Mouse (Mus musculus) heart, adult 2 months (tissue): ENCODE results near the gene Rps21. TPM values are rescaled to one million over a fixed set of nuclear protein-coding genes. Genes with fewer than 3 reads are reported as not detected.

ENCODE experiments used
- DNase-seq, 2 experiments: peaks; one replicate each; pipeline ENCODE4 v3.0.0; 2021
- H3K27ac ChIP-seq: fragments of 200-600 bp; 2 replicates; pipeline ENCODE4 v1.8.1; 2022
- H3K27me3 ChIP-seq: fragments of 200-500 bp; 2 replicates; pipeline ENCODE4 v1.6.1; 2012; ENCODE audit warnings: mild to moderate bottlenecking, low read length, inconsistent platforms, mixed read lengths; ENCODE audit not compliant: control insufficient read depth, insufficient read depth
- H3K36me3 ChIP-seq: fragments of 200-500 bp; 2 replicates; pipeline ENCODE4 v1.6.1; 2012; ENCODE audit warnings: low read length, inconsistent platforms; ENCODE audit not compliant: control insufficient read depth, insufficient read depth
- H3K4me1 ChIP-seq: fragments of 200-500 bp; 2 replicates; pipeline ENCODE4 v1.6.1; 2011; ENCODE audit warnings: low read length; ENCODE audit not compliant: control insufficient read depth, insufficient read depth
- H3K4me3 ChIP-seq: fragments of 200-600 bp; 2 replicates; pipeline ENCODE4 v1.8.1; 2022
- H3K79me2 ChIP-seq: fragments of 200-500 bp; replicated peaks from 2 replicates; pipeline ENCODE4 v1.6.1; 2012; ENCODE audit warnings: mild to moderate bottlenecking, inconsistent platforms, low read length, moderate library complexity, mixed read lengths; ENCODE audit not compliant: control insufficient read depth, insufficient read depth
- H3K9ac ChIP-seq: fragments of 200-500 bp; 2 replicates; pipeline ENCODE4 v1.6.1; 2012; ENCODE audit warnings: low read depth, mild to moderate bottlenecking, control low read depth, inconsistent platforms, low read length, mixed read lengths
- CTCF ChIP-seq: fragments of 200-600 bp; IDR thresholded peaks from 2 replicates; pipeline ENCODE4 v1.8.1; 2022; ENCODE audit warnings: antibody characterized with exemption, mild to moderate bottlenecking, moderate library complexity
- EP300 ChIP-seq: fragments of 200-500 bp; IDR thresholded peaks from 2 replicates; pipeline ENCODE4 v1.6.1; 2011; ENCODE audit warnings: low read depth, low read length, control low read depth; ENCODE audit not compliant: insufficient read depth
- POLR2A ChIP-seq: fragments of 200-500 bp; IDR thresholded peaks from 2 replicates; pipeline ENCODE4 v1.6.1; 2011; ENCODE audit warnings: mild to moderate bottlenecking, low read depth, low read length, control low read depth; ENCODE audit not compliant: insufficient read depth
- WGBS: fragments of 180-500 bp; shearing (Covaris S2); methylation state at CpG from one replicate; pipeline ENCODE4 v1.1.7; 2018; 5-methylcytosine and 5-hydroxymethylcytosine counted together
- intact Hi-C: fragments of 180-260 bp; cut with DNase I; formaldehyde crosslinking; loops from one replicate; pipeline ENCODE4 v1.15.1; 2025
- polyA plus RNA-seq: library from polyadenylated mRNA; depleted of rRNA; stranded (reverse); fragments of >200 nt; gene quantifications from 2 replicates; pipeline ENCODE4 v1.2.3, GENCODE M21; 2012
- total RNA-seq, 2 experiments: library from RNA; stranded (reverse); gene quantifications; 2 replicates each; pipeline ENCODE4 v1.2.3; 2021

Gene Rps21
- total and polyA plus RNA-seq, 3 experiments: 506 to 1,183 (median 570) TPM

DNA sequence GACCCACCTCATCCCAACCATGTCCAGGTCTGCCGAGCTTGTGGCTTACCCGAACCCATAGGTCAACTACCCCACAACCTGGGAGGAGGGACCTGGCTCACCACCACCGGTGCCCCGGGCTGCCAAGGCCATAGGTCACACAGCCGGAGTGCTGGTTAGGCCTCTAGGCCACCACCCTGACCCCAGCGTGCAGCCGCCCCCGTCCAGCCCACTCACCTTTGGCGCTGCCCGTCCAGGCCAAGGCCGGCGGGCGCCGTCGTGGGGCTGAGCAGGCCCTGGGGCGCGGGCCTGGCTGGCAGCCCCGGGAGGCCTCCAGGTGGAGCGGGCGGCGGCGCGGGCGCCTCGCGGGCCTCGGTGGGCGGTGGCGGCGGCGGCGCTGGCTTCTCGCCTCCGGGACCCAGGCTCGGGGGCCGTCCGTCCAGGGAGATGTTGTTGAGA is 15.7 kb downstream of the Rps21 start:
- TF ChIP-seq POLR2A (no peak), EP300 (no peak), CTCF (no peak)
- DNase-seq: no peak
- intact Hi-C loops: no loop called here
- peak overlapping the region; percentile 91 for H3K9ac ChIP-seq
- no peaks in the 10 kb centered on the region for H3K27me3 ChIP-seq
- peak overlapping the region; percentile 71 for H3K4me3 ChIP-seq
- under 1% methylated on average over 37 of the region's 37 CpGs for WGBS
- H3K79me2 ChIP-seq: peaks cover 5% of the 10 kb centered on the region
- peaks cover 19% of the 10 kb centered on the region for H3K4me1 ChIP-seq
- peak overlapping the region; percentile 69 for H3K27ac ChIP-seq
- no peaks in the 10 kb centered on the region for H3K36me3 ChIP-seq

DNA sequence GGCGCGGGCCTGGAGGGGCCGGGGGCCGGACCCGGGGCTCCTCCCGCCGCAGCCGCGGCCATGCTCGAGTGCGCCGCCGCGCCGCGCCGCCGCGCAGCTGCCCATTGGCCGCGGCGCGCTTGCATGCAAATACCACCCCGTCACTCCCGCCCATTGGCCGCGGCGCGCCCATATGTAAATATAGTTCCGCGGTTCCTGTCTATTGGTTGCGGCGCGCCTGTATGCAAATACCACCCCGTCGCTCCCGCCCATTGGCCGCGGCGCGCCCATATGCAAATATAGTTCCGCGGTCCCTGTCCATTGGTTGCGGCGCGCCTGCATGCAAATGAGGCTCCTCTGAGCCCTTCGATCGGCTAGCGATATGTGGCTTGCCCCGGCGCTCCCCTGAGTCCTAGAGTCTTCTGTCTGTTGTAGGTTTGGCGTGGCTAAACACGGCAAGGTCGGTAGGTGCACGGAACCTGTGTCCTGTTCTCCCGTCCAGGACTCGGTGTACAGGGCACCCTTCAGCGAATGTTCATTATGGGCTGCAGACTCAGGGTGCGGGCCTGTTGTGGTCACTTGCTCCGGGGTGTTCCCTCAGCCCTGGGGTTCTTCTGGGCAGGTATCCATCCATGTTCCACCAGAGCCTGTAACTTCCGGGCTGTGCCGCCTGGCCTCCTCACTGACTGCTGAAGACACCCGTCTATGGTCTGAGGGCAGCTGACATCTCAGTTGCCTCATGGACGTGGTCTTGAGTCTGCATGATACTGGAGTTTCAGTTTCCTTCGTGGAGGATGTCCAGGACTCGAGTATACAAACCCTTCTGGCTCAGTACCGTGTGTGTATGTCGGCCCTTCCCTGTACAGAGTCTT is 16.4 kb downstream of the Rps21 start, which contains the start of gene Cables2:
Gene Cables2, minus strand, starts transcription at position 103 of the 851 bp plus-strand sequence.
- no peaks in the 10 kb centered on the region for H3K36me3 ChIP-seq
- 3% methylated on average over 65 of the region's 68 CpGs for WGBS

DNA sequence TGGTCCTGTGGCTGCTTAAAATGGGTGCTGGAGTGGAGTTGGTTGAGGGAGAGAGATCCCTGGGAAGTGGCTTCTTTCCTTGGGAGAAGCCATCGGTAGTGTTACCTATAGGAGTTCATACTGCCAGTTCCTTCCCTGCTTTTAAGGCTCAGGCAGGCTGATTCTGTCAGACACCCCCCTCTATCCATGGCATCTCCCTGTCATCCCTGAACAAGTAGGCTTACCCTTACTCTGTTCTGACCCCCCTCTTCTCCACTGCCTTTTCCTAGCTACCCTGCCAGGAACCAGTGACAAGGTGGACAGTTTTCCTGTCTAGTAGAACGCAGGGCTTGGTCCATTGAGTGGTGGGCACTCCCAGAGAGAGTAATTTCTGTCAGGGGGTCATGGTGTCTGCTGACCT is 17.3 kb downstream of the Rps21 start:
- H3K79me2 ChIP-seq: peaks cover 5% of the 10 kb centered on the region
- TF ChIP-seq CTCF (no peak), POLR2A (no peak), EP300 (no peak)
- H3K4me1 ChIP-seq: peaks cover 19% of the 10 kb centered on the region
- no peaks in the 10 kb centered on the region for H3K36me3 ChIP-seq
- H3K27ac ChIP-seq: no peak overlapping the region
- WGBS: 92% methylated on average over 2 of the region's 2 CpGs
- intact Hi-C loops: no loop called here
- DNase-seq: no peak
- no peaks in the 10 kb centered on the region for H3K27me3 ChIP-seq
- no peak overlapping the region for H3K4me3 ChIP-seq
- no peak overlapping the region for H3K9ac ChIP-seq

More for the DNA sequence above, 16.4 kb downstream of the Rps21 start, which contains the start of gene Cables2:
- Histone ChIP-seq H3K9ac (peak within 1 kb of the TSS; percentile 91), H3K4me3 (peak within 1 kb of the TSS; percentile 71), H3K27ac (peak within 1 kb of the TSS; percentile 69), H3K79me2 (peaks cover 5% of the 10 kb centered on the region), H3K4me1 (peaks cover 19% of the 10 kb centered on the region), H3K27me3 (no peaks in the 10 kb centered on the region)
- TF ChIP-seq POLR2A (peak; percentile 25; the same call in 1 of the 2 replicates), EP300 (no peak)
- intact Hi-C loops: no loop called here
- peak; percentile 92 to 96 for DNase-seq

DNA sequence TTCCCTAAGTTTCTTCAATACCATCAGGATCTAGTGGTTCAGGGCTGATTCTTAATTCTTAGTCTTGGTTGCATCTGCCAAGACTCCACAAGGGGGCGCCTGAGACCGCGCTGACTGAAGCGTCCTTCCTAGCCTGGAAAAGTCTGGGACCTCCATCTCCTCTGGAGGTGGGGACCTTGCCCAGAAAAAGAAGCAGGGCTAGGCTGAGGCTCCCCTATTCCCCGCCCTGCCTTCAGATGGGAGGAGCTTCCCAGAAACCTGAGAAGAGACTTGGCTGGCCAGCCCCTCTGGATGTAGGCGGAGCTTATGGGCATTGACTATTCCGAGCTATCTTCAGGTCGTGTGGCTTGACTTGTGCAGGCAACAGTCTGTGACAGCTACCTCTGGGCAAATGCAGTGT is 18.7 kb downstream of the Rps21 start:
- Histone ChIP-seq H3K27me3 (no peaks in the 10 kb centered on the region), H3K36me3 (no peaks in the 10 kb centered on the region), H3K9ac (no peak overlapping the region), H3K4me3 (no peak overlapping the region), H3K79me2 (peaks cover 4% of the 10 kb centered on the region), H3K4me1 (peaks cover 19% of the 10 kb centered on the region), H3K27ac (peak overlapping the region; percentile 47)
- intact Hi-C loops: loop anchor here (1.0 to 5.0 kb wide), 2 partner anchors 71 to 306 kb away; partner anchors contain the start of gene Mrgbp
- DNase-seq: peak; percentile 87 to 89
- TF ChIP-seq CTCF (no peak; the same call in 1 of the 2 replicates), EP300 (peak; percentile 55; the same call in 1 of the 2 replicates), POLR2A (peak; percentile 35; the same call in 1 of the 2 replicates)
- WGBS: under 1% methylated on average over 8 of the region's 8 CpGs

DNA sequence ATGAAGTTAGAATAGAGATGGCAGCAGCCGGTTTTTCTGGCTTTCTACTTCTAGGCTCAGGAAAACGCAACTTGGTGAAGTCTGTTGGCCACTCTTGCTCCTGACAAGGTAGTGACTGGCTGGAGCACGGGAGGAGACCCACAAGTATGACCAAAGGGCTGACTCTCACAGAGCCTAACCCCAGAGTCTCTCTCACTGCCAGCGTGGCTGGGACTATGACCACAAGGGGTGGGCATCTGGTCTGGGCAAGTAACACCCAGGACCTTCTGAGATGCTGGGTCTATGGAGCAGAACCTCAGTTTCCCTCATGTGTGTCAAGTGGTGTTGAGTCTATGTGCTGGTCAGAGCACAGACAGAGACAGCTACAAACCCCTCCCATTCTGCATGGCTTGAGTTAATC is 19.2 kb downstream of the Rps21 start:
- Histone ChIP-seq H3K27me3 (no peaks in the 10 kb centered on the region), H3K27ac (peak overlapping the region; percentile 47), H3K4me1 (peaks cover 17% of the 10 kb centered on the region), H3K9ac (no peak overlapping the region), H3K36me3 (no peaks in the 10 kb centered on the region), H3K79me2 (peaks cover 3% of the 10 kb centered on the region; the same call in 1 of the 2 replicates), H3K4me3 (no peak overlapping the region)
- DNase-seq: no peak
- intact Hi-C loops: loop anchor here (5.0 kb wide), 1 partner anchor 306 kb away; the partner anchor contains the start of gene Mrgbp
- TF ChIP-seq CTCF: no peak
- TF ChIP-seq EP300: no peak
- TF ChIP-seq POLR2A: no peak
- 32% methylated on average over 4 of the region's 4 CpGs for WGBS

DNA sequence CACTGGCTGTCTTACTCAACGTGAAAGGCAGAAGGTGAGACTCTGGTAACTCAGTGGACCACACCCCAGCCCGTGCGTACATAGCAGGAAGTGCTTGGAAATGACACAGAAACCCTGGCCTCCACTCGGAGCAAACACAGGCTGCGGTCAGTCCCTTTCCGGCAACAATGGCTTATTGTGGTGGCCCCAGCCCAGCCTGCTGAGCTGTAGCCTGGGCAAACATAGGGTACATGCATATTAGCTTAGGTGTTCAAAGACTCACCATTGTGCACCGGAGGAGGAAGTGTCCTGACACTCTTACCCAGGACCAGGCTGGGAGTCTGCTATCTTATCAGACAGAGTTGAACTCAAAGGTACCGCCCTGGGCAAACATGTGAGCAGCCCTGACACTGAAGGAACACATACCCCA is 19.7 kb downstream of the Rps21 start:
- WGBS: 43% methylated on average over 8 of the region's 8 CpGs

More for the DNA sequence above, 19.7 kb downstream of the Rps21 start:
- Histone ChIP-seq H3K9ac (no peak overlapping the region), H3K27ac (no peak overlapping the region; the same call in 1 of the 2 replicates), H3K79me2 (peaks cover 3% of the 10 kb centered on the region; the same call in 1 of the 2 replicates), H3K27me3 (no peaks in the 10 kb centered on the region), H3K4me1 (peaks cover 16% of the 10 kb centered on the region), H3K4me3 (no peak overlapping the region), H3K36me3 (no peaks in the 10 kb centered on the region)
- intact Hi-C loops: loop anchor here (5.0 kb wide), 1 partner anchor 305 kb away; the partner anchor contains the start of gene Mrgbp
- TF ChIP-seq POLR2A: no peak
- TF ChIP-seq EP300: no peak
- TF ChIP-seq CTCF: no peak
- DNase-seq: no peak
